Mouse (Mus musculus): ENCODE data around the gene 1700021F07Rik.

Gene 1700021F07Rik

DNA sequence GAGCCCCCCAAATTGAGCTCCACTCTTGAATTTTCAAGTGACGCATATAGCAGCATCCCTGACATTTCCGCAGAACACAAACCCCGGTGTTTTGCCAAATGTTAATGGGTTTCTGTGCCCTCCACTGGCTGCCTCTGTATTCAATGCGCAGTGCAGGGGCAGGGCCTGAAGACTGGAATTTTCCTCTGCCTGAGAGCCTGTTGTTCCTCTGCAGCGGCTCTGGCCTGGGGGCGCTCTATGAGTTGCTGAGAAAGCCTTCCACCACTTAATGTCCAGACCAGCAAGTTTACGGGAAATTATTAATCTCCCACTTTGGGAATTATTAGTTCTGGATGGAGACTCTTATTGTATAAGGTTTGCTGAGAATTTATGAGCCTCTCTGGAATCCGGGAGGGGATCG, 41.8 kb downstream of the 1700021F07Rik start:
- DNase-seq, result no peak
